Mouse (Mus musculus) liver, embryonic 16.5 days (tissue): Measurements from ENCODE around the gene Ppil3. TPM values are rescaled to one million over a fixed set of nuclear protein-coding genes. Genes with fewer than 3 reads are reported as not detected.

Experiments
- ATAC-seq: fragments of 200-750 bp; cut with Nextera tagmentation; 2 replicates; pipeline ENCODE4 v1.8.0; 2017; ENCODE audit warnings: low read depth, mild to moderate bottlenecking, moderate number of reproducible peaks, moderate library complexity
- H3K27ac ChIP-seq: fragments of 300-500 bp; sonication (generic); 2 replicates; pipeline ENCODE4 v1.5.1; 2014; ENCODE audit warnings: mild to moderate bottlenecking, low read length
- H3K27me3 ChIP-seq: fragments of 300-500 bp; sonication (generic); 2 replicates; pipeline ENCODE4 v1.6.1; 2014; ENCODE audit warnings: low read depth, low read length, mixed read lengths; ENCODE audit not compliant: control insufficient read depth, insufficient read depth
- H3K36me3 ChIP-seq: fragments of 300-500 bp; sonication (generic); 2 replicates; pipeline ENCODE4 v1.6.1; 2014; ENCODE audit warnings: mild to moderate bottlenecking; ENCODE audit not compliant: control insufficient read depth, insufficient read depth
- H3K4me1 ChIP-seq: fragments of 300-500 bp; sonication (generic); 2 replicates; pipeline ENCODE4 v1.6.1; 2014; ENCODE audit warnings: low read depth, low read length, mixed read lengths; ENCODE audit not compliant: control insufficient read depth
- H3K4me2 ChIP-seq: fragments of 300-500 bp; sonication (generic); 2 replicates; pipeline ENCODE4 v1.6.1; 2014; ENCODE audit warnings: low read depth, low read length, mixed read lengths
- H3K4me3 ChIP-seq: fragments of 300-500 bp; sonication (generic); 2 replicates; pipeline ENCODE4 v1.5.1; 2014; ENCODE audit warnings: low read depth, mild to moderate bottlenecking, low read length
- H3K9ac ChIP-seq: fragments of 300-500 bp; sonication (generic); 2 replicates; pipeline ENCODE4 v1.6.1; 2014; ENCODE audit warnings: low read depth, low read length
- H3K9me3 ChIP-seq: fragments of 300-500 bp; sonication (generic); replicated peaks from 2 replicates; pipeline ENCODE4 v1.6.1; 2016; ENCODE audit warnings: low read length; ENCODE audit not compliant: control insufficient read depth
- WGBS: fragments of 180-500 bp; shearing (Covaris S2); extraction: QIAGEN DNeasy Blood & Tissue Kit; methylation state at CpG from one replicate; pipeline ENCODE4 v1.1.7; 2014; ENCODE audit not compliant: insufficient replicate concordance; 5-methylcytosine and 5-hydroxymethylcytosine counted together
- polyA plus RNA-seq: library from polyadenylated mRNA; unstranded; fragments of >200 nt; fragmentation: Nextera tagmentation; extraction: Ambion mirVana; gene quantifications from 2 replicates; pipeline ENCODE4 v1.2.1, GENCODE M21; 2015

The Ppil3 gene
- polyA plus RNA-seq, 1 experiment from 2014 or later: 16.5 TPM

GRCm38 (mm10) chr1:58420032-58420431, 25.3 kb downstream of the Ppil3 start:
- no peaks in the 10 kb centered on the region for H3K9me3 ChIP-seq
- H3K4me1 ChIP-seq: peaks cover 16% of the 10 kb centered on the region
- no peak overlapping the region for H3K4me3 ChIP-seq
- H3K27ac ChIP-seq: no peak overlapping the region
- H3K4me2 ChIP-seq: no peak overlapping the region
- no peak for ATAC-seq
- H3K9ac ChIP-seq: no peak overlapping the region
- H3K36me3 ChIP-seq: peaks cover 55% of the 10 kb centered on the region
- WGBS: 79% methylated on average over 10 of the region's 10 CpGs
- H3K27me3 ChIP-seq: no peaks in the 10 kb centered on the region

GRCm38 (mm10) chr1:58416048-58416447, 29.2 kb downstream of the Ppil3 start:
- H3K36me3 ChIP-seq: peaks cover 88% of the 10 kb centered on the region
- H3K27me3 ChIP-seq: no peaks in the 10 kb centered on the region
- no peaks in the 10 kb centered on the region for H3K9me3 ChIP-seq
- no peak overlapping the region for H3K4me2 ChIP-seq
- H3K9ac ChIP-seq: no peak overlapping the region
- ATAC-seq: no peak
- 70% methylated on average over 2 of the region's 2 CpGs for WGBS
- peaks cover 2% of the 10 kb centered on the region for H3K4me1 ChIP-seq
- no peak overlapping the region for H3K4me3 ChIP-seq
- no peak overlapping the region for H3K27ac ChIP-seq

GRCm38 (mm10) chr1:58415442-58415841, 29.8 kb downstream of the Ppil3 start:
- Histone ChIP-seq H3K27me3 (no peaks in the 10 kb centered on the region), H3K4me1 (no peaks in the 10 kb centered on the region), H3K9me3 (no peaks in the 10 kb centered on the region), H3K4me2 (no peak overlapping the region), H3K36me3 (peaks cover 91% of the 10 kb centered on the region), H3K9ac (no peak overlapping the region), H3K27ac (no peak overlapping the region), H3K4me3 (no peak overlapping the region)
- WGBS: 4% methylated on average over 1 of the region's 1 CpGs
- no peak for ATAC-seq

GRCm38 (mm10) chr1:58410776-58411175, 34.5 kb downstream of the Ppil3 start:
- Histone ChIP-seq H3K4me2 (no peak overlapping the region), H3K27me3 (no peaks in the 10 kb centered on the region), H3K9me3 (no peaks in the 10 kb centered on the region), H3K4me1 (no peaks in the 10 kb centered on the region), H3K36me3 (peaks cover 61% of the 10 kb centered on the region), H3K4me3 (no peak overlapping the region), H3K27ac (no peak overlapping the region), H3K9ac (no peak overlapping the region)
- 87% methylated on average over 7 of the region's 7 CpGs for WGBS
- ATAC-seq: no peak

- Histone ChIP-seq H3K4me1 (no peaks in the 10 kb centered on the region), H3K27me3 (no peaks in the 10 kb centered on the region), H3K9ac (no peak overlapping the region), H3K27ac (no peak overlapping the region), H3K36me3 (peaks cover 56% of the 10 kb centered on the region), H3K9me3 (no peaks in the 10 kb centered on the region), H3K4me3 (no peak overlapping the region), H3K4me2 (no peak overlapping the region)
- WGBS: 73% methylated on average over 3 of the region's 3 CpGs
- ATAC-seq: no peak
Measured at GRCm38 (mm10) chr1:58410198-58410588, 35.1 kb downstream of the Ppil3 start.

- Histone ChIP-seq H3K4me2 (no peak overlapping the region), H3K27ac (no peak overlapping the region), H3K27me3 (no peaks in the 10 kb centered on the region), H3K9me3 (no peaks in the 10 kb centered on the region), H3K36me3 (peaks cover 52% of the 10 kb centered on the region), H3K4me3 (no peak overlapping the region), H3K9ac (no peak overlapping the region), H3K4me1 (no peaks in the 10 kb centered on the region)
- 71% methylated on average over 5 of the region's 5 CpGs for WGBS
- ATAC-seq: no peak
Measured at GRCm38 (mm10) chr1:58409553-58410197, 35.6 kb downstream of the Ppil3 start.

- Histone ChIP-seq H3K9ac (no peak overlapping the region), H3K4me2 (no peak overlapping the region), H3K4me3 (no peak overlapping the region), H3K27me3 (no peaks in the 10 kb centered on the region), H3K27ac (no peak overlapping the region), H3K36me3 (peaks cover 49% of the 10 kb centered on the region), H3K9me3 (no peaks in the 10 kb centered on the region), H3K4me1 (no peaks in the 10 kb centered on the region)
- WGBS: 77% methylated on average over 6 of the region's 6 CpGs
- ATAC-seq: no peak
Measured at GRCm38 (mm10) chr1:58408141-58408540, 37.1 kb downstream of the Ppil3 start.

GRCm38 (mm10) chr1:58407321-58407720, 38.0 kb downstream of the Ppil3 start:
- Histone ChIP-seq H3K27me3 (no peaks in the 10 kb centered on the region), H3K4me3 (no peak overlapping the region), H3K36me3 (peaks cover 46% of the 10 kb centered on the region), H3K4me2 (no peak overlapping the region), H3K27ac (no peak overlapping the region), H3K9me3 (no peaks in the 10 kb centered on the region), H3K9ac (no peak overlapping the region), H3K4me1 (no peaks in the 10 kb centered on the region)
- WGBS: 88% methylated on average over 7 of the region's 7 CpGs
- ATAC-seq: no peak

GRCm38 (mm10) chr1:58403745-58404144, 41.5 kb downstream of the Ppil3 start:
- no peaks in the 10 kb centered on the region for H3K4me1 ChIP-seq
- H3K27ac ChIP-seq: no peak overlapping the region
- 72% methylated on average over 5 of the region's 5 CpGs for WGBS
- H3K27me3 ChIP-seq: no peaks in the 10 kb centered on the region
- no peak overlapping the region for H3K9ac ChIP-seq
- no peaks in the 10 kb centered on the region for H3K9me3 ChIP-seq
- ATAC-seq: no peak
- no peak overlapping the region for H3K4me3 ChIP-seq
- H3K36me3 ChIP-seq: peaks cover 45% of the 10 kb centered on the region
- no peak overlapping the region for H3K4me2 ChIP-seq
